Mouse (Mus musculus) thymus, postnatal 0 days (tissue): ENCODE measurements at regions not wholly inside any gene's neighbourhood (a gene's known extent, or its start where the extent isn't known, plus 50 kb on each side); places are given as distances from the start of the nearest gene placed in this dataset.

Experiments
- DNase-seq: peaks from one replicate; pipeline ENCODE4 v3.0.0-alpha.2; 2015; ENCODE audit warnings: low spot score

- peak; percentile 88 for DNase-seq
Measured at GRCm38 (mm10) chr3:52929827-52930605, 87.0 kb downstream of the Cog6 start.

- peak; percentile 62 for DNase-seq
Measured at GRCm38 (mm10) chr3:52927361-52927841, 89.6 kb downstream of the Cog6 start.

DNA sequence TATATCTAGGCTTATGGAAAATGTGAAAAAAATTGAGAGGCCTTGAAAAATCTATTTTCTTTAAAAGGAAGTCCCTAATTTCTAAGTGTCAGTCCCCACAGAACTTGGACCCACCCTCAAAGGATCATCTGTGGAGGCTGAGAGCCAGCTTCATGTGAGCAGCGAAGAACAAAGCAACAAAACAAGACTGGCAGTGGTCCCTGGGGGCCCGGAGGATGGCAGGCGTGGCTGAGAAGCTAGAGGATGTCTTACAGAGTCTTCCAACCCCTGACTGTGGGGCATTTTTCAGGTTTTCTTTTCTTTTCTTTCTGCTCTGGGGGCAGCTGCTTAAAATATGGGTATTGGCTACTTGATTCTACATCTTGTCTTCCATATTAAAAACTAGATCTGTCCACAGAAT, 90.5 kb downstream of the Cog6 start:
- DNase-seq = no peak

- peak; percentile 55 for DNase-seq
Measured at GRCm38 (mm10) chr3:52925223-52925622, 91.8 kb downstream of the Cog6 start.

GRCm38 (mm10) chr3:52924631-52925030, 92.4 kb downstream of the Cog6 start:
- DNase-seq = no peak

DNA sequence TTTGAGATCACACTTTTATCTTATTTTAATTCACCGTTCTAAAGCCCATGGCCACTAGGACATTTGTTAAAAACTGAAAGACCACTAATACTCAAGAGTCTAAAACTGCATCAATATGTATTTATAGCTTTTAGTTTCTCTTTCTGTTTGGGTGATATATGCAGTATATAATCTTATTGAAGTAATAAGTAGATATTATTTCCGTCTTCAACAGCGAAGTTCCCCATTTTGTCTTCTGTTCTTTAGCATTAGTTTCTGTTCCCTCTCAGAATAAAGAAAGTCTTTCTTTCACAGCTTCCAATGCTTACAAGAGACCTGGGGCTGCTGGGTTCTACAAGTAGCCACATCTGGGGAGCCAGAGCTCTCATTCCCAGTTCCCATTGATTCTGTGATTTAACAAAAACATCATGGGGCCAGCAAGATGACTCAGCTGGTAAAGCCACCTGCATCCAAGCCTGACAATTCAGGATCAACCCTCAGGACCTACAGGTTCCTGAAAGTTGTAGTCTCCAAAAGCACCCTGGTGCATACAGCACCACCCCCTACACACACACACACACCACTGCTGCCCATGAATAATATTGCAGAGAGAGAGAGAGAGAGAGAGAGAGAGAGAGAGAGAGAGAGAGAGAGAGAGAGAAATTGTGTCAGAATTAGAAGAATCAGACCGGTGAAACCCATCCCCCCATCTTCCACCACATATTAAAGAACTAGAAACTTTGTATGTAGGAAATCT, 93.0 kb downstream of the Cog6 start:
- no peak for DNase-seq

- DNase-seq = no peak
Measured at GRCm38 (mm10) chr3:52922411-52922810, 94.6 kb downstream of the Cog6 start.

DNA sequence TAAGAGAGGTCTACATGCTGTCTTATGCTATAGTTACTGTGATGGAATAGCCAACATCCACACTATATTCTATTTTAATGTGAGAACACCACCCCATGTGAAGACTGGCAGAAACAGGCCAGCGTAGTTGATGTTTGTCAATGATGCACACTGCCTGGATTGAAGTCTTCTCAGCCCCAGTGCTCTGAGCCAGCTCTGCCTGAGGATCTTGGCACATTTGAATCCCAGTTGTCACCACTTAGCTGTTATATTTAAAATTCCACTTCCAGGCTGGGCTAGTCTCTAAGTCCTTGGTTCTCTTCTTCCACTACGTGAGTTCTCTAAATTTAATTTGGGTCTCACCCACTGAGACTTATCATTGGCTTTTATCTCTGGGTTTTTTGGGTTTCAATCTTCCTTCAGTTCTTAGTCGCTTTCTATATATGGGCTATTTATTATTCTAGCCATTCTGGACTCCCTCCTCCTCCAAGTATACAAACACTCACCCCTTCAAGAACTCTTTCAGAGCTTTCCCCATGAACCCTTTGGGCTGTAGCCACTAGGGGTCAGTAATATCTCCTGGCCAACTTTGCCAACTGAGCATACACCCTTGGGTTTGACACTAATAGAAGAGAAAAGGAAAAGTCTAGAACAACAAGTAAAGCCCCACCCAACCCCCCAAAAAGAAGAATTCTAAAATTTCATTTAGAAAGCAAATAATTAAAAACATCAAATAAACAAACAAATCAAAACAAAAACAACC, 110.0 kb downstream of the Cog6 start:
- peak; percentile 40 for DNase-seq

DNA sequence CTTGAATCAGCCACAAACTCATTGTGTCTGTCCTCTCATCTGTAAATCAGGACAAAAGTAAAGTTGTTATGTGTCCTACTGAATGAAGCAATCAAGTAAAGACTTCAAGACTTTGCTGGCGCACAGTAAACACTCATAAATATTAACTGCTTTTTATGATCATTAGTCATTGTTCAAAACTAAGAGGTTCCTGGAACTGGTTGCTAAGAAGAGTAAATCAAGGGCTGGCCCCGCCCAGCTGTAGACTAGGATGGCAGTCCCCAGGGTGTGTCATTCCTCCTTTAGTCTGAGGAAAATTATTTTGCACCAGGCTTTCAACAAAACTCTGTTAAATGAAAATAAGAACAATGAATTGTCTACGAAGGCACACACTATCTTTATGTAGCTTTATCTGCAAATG, 113.0 kb downstream of the Cog6 start:
- DNase-seq = no peak

- DNase-seq = no peak
Measured at GRCm38 (mm10) chr3:52897665-52898064, 119.4 kb downstream of the Cog6 start.

DNA sequence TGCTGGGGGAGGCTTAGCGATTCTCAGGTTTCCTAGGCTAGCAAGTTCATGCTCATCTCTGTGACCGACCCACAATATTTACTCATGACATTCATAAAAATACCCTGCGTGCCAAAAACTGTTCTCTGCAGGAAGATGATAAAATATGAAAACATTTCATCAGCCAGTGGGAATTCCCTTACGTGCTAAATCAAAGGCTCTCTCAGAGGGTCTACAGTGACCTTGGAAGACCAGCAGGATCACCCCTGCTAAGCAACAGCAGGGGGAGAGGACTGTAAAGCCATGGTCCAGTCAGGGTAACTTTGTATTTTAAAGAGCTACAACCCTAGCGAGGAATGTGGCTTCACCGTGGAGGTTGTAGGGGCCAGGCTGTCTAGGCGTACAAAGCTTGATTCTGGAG, 120.6 kb downstream of the Cog6 start:
- DNase-seq = no peak

DNA sequence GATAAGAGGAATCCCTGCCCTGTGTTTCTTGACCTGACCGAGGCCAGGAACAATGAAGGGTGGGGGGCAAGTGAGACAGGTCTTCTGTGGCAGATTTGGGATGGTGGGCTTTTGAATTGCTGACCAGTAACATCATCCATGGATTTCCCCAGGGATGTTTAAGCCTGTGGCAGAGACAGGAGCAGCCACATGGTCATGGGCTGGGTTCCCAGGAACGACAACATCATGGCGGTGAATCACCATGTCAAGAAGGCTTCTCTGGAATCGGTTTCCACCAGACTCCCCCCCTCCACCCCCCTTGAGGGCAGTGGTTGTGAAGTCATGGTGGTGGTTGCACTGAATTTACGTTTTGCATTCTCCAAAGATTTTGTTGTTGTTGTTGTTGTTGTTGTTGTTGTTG, 121.3 kb downstream of the Cog6 start:
- DNase-seq = no peak

GRCm38 (mm10) chr3:52894812-52895211, 122.2 kb downstream of the Cog6 start:
- no peak for DNase-seq

DNA sequence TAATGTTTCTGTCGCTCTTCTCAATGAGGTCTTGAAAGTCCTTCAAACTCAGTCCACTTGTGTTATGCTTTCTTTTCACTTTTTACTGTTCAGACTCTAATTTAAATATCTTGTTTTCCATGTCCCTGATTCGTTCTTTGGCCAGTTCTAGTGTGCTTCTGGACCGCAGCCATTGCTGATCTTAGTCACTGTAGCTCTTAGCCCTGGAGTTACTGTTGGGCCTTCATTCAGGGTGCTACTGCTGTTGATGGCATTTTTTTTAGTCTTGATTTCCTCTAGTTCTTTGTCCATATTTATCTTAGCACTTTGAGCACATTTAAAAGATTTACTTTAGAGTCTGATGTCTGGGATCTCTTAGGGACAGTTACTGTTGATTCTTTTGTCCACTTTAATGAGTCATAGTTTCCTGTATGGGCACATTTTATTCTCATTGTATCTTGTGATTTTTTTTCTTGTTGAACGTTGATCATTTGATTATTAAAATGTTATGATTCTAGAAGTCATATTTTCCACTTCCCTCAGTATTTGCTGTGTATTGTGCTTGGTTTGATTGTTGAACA, 127.8 kb downstream of the Cog6 start:
- no peak for DNase-seq

GRCm38 (mm10) chr3:52881981-52882380, 135.1 kb downstream of the Cog6 start:
- DNase-seq = no peak

DNA sequence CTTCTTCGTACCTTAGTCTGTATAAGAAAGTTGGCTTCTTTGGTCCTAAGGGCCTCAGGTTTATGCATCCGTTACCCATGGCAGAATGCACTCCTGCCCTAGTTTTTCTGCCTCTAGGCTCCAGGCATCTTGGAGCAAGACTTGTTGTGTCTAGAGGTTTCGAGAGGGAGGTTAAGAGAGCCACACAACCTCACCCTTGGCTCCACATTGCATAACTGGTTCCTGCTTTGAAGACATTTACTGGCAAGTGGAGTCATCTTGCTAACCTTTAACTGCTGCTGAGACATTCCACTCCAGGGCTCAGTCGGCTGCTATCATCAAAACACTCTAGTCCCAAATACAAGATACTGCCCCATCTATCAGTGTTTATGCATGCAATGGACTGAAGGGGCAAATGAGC, 135.9 kb downstream of the Cog6 start:
- no peak for DNase-seq

DNA sequence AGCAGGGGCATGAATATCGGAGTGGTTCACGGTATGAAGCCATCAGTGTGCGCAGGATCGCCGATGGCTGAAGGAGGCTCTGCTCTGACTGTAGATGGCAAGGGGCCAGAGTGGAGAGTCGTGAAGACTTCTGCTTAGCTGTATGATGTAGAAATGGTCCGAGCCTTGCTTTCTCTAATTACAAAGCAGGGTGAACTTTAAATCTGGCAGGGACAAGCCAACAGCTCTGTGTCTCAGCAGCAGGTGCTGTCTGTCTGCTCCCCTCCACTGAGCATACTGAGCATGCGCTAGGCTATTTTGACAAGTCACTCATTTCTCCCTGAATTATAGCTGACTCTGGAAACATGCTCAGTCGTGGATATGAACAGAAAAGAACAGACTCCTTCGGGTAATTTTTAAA, 137.3 kb downstream of the Cog6 start:
- DNase-seq = no peak

DNA sequence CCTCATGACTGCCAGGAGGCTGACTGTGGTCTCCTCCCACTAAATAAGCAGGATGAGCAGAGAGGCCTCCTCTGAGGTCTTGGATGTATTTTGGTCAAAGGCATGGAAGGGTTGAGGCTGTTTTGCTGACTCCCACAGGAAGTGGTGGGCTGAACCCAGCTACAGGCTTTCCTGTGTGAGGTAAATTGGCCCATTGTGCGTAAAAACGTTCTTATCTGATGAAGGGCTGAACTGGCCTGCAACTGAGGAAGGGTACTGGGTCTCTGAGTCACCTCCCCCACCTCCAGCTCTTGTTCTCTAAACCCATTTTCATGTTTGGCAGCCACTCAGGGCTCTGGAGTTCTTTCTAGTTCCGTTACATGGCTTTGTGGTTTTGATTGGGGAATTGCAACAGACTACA, 138.7 kb downstream of the Cog6 start:
- DNase-seq = peak; percentile 82

- no peak for DNase-seq
Measured at GRCm38 (mm10) chr3:52872260-52872659, 144.8 kb downstream of the Cog6 start.

- DNase-seq = no peak
Measured at GRCm38 (mm10) chr3:52863146-52863849, 153.7 kb downstream of the Cog6 start.

DNA sequence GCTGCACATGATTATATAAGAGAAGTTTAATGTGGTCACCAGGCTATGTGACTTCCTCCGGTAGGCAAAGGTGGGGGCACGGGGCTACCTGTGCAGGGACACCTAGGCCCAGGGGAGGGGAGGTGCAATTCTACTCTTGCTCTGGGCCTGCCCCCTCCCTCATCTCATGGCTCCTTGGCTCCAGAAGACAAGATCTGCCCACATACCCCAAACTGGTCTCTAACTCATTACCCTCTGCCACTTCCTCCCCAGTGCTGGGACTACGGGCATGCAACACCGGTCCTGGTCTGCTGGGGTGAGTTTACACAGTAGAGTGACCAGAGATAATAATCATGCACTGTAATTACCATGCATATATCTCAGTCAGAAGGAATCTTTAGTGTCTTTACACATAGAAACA, 155.0 kb downstream of the Cog6 start:
- DNase-seq = no peak
